Mouse (Mus musculus) small intestine, adult 2 months (tissue): ENCODE results near the gene Coq8b. TPM values are rescaled to one million over a fixed set of nuclear protein-coding genes. Genes with fewer than 3 reads are reported as not detected.
A peak's percentile ranks its signal among the peaks of the same experiment; 100 is the strongest.

Experiments used
- H3K27ac ChIP-seq: fragments of 200-500 bp; 2 replicates; pipeline ENCODE4 v1.5.1; 2012; ENCODE audit warnings: low read depth, low read length, control low read depth, inconsistent platforms; ENCODE audit not compliant: insufficient read depth
- H3K27me3 ChIP-seq: fragments of 200-500 bp; 2 replicates; pipeline ENCODE4 v1.6.1; 2012; ENCODE audit warnings: mild to moderate bottlenecking, moderate library complexity, low read length, inconsistent platforms; ENCODE audit not compliant: control insufficient read depth, insufficient read depth
- H3K36me3 ChIP-seq: fragments of 200-500 bp; 2 replicates; pipeline ENCODE4 v1.6.1; 2012; ENCODE audit warnings: mild to moderate bottlenecking, low read length, control low read depth, inconsistent platforms; ENCODE audit not compliant: control insufficient read depth, insufficient read depth
- H3K4me1 ChIP-seq: fragments of 200-500 bp; 2 replicates; pipeline ENCODE4 v1.6.1; 2012; ENCODE audit warnings: low read length, inconsistent platforms, mixed read lengths; ENCODE audit not compliant: control insufficient read depth, insufficient read depth, insufficient read length
- H3K4me3 ChIP-seq: fragments of 200-500 bp; 2 replicates; pipeline ENCODE4 v1.5.1; 2012; ENCODE audit warnings: low read depth, mild to moderate bottlenecking, control low read depth, inconsistent platforms, low read length, moderate library complexity
- CTCF ChIP-seq: fragments of 200-500 bp; IDR thresholded peaks from 2 replicates; pipeline ENCODE4 v1.5.1; 2012; ENCODE audit warnings: low read depth, mild to moderate bottlenecking, control low read depth, inconsistent platforms, low read length, moderate library complexity, mixed read lengths; ENCODE audit not compliant: insufficient replicate concordance, insufficient read length; ENCODE audit errors: extremely low read depth
- POLR2A ChIP-seq: fragments of 200-500 bp; IDR thresholded peaks from 2 replicates; pipeline ENCODE4 v1.6.1; 2012; ENCODE audit warnings: low read depth, mild to moderate bottlenecking, control low read depth, inconsistent platforms, low read length, moderate library complexity
- WGBS: fragments of 180-500 bp; shearing (Covaris S2); methylation state at CpG from one replicate; pipeline ENCODE4 v1.1.7; 2018; 5-methylcytosine and 5-hydroxymethylcytosine counted together
- polyA plus RNA-seq: library from polyadenylated mRNA; depleted of rRNA; stranded (reverse); fragments of >200 nt; gene quantifications from 2 replicates; pipeline ENCODE4 v1.2.3, GENCODE M21; 2012

Gene Coq8b
- polyA plus RNA-seq, 1 experiment: 60.7 TPM

GRCm38 (mm10) chr7:27284865-27285697 is 52.3 kb downstream of the Coq8b start:
- Histone ChIP-seq H3K4me3 (no peak overlapping the region), H3K4me1 (peaks cover 4% of the 10 kb centered on the region), H3K36me3 (no peaks in the 10 kb centered on the region), H3K27me3 (no peaks in the 10 kb centered on the region), H3K27ac (no peak overlapping the region)
- TF ChIP-seq POLR2A: no peak
- TF ChIP-seq CTCF: peak; percentile 39; the same call in 1 of the 2 replicates
- WGBS: 7% methylated on average over 28 of the region's 28 CpGs

GRCm38 (mm10) chr7:27285698-27286066 is 52.9 kb downstream of the Coq8b start:
- Histone ChIP-seq H3K4me3 (no peak overlapping the region), H3K27me3 (no peaks in the 10 kb centered on the region), H3K27ac (no peak overlapping the region), H3K36me3 (no peaks in the 10 kb centered on the region), H3K4me1 (peaks cover 4% of the 10 kb centered on the region)
- TF ChIP-seq CTCF: peak; percentile 52; the same call in 1 of the 2 replicates
- no peak for TF ChIP-seq POLR2A
- 3% methylated on average over 8 of the region's 8 CpGs for WGBS

- TF ChIP-seq POLR2A (no peak), CTCF (no peak)
- 88% methylated on average over 7 of the region's 7 CpGs for WGBS
- peaks cover 2% of the 10 kb centered on the region; the same call in 1 of the 2 replicates for H3K4me1 ChIP-seq
- H3K4me3 ChIP-seq: no peak overlapping the region
- H3K27ac ChIP-seq: no peak overlapping the region
- no peaks in the 10 kb centered on the region for H3K27me3 ChIP-seq
- no peaks in the 10 kb centered on the region for H3K36me3 ChIP-seq
These were observed 55.9 kb downstream of the Coq8b start for GRCm38 (mm10) chr7:27288732-27289131.

GRCm38 (mm10) chr7:27290555-27290954 is 57.7 kb downstream of the Coq8b start:
- Histone ChIP-seq H3K27me3 (no peaks in the 10 kb centered on the region), H3K4me1 (no peaks in the 10 kb centered on the region), H3K36me3 (no peaks in the 10 kb centered on the region), H3K27ac (no peak overlapping the region), H3K4me3 (no peak overlapping the region)
- no peak for TF ChIP-seq POLR2A
- no peak for TF ChIP-seq CTCF
- 72% methylated on average over 2 of the region's 2 CpGs for WGBS

GRCm38 (mm10) chr7:27291795-27292466 is 59.1 kb downstream of the Coq8b start:
- Histone ChIP-seq H3K27ac (peak overlapping the region; percentile 83), H3K27me3 (no peaks in the 10 kb centered on the region), H3K4me3 (no peak overlapping the region), H3K36me3 (no peaks in the 10 kb centered on the region), H3K4me1 (peaks cover 2% of the 10 kb centered on the region; the same call in 1 of the 2 replicates)
- TF ChIP-seq POLR2A: no peak
- TF ChIP-seq CTCF: no peak
- WGBS: 28% methylated on average over 12 of the region's 12 CpGs

GRCm38 (mm10) chr7:27295956-27296355 is 63.1 kb downstream of the Coq8b start:
- 15% methylated on average over 4 of the region's 4 CpGs for WGBS
- TF ChIP-seq CTCF (no peak), POLR2A (no peak)
- Histone ChIP-seq H3K36me3 (no peaks in the 10 kb centered on the region), H3K27ac (no peak overlapping the region), H3K4me3 (no peak overlapping the region), H3K27me3 (no peaks in the 10 kb centered on the region), H3K4me1 (peaks cover 2% of the 10 kb centered on the region; the same call in 1 of the 2 replicates)

GRCm38 (mm10) chr7:27296518-27296917 is 63.7 kb downstream of the Coq8b start:
- no peaks in the 10 kb centered on the region for H3K27me3 ChIP-seq
- TF ChIP-seq CTCF (no peak), POLR2A (no peak)
- no peak overlapping the region for H3K27ac ChIP-seq
- H3K4me3 ChIP-seq: no peak overlapping the region
- peaks cover 2% of the 10 kb centered on the region; the same call in 1 of the 2 replicates for H3K4me1 ChIP-seq
- WGBS: 91% methylated on average over 4 of the region's 4 CpGs
- no peaks in the 10 kb centered on the region for H3K36me3 ChIP-seq
